9 mouse cellular contexts compared by ENCODE assay signal in genomic region chr10:75873543-75874170, GRCm38 (mm10). TPM values are rescaled to one million over a fixed set of nuclear protein-coding genes. Genes with fewer than 3 reads are reported as not detected.
DNase-seq lines count a peak whose midpoint lies in the region; ATAC-seq lines count a peak whose summit lies in the region.
"Had no signal": no experiment of that assay in that cellular context is flagged by ENCODE, and none has a peak within 500 bp of the region (broad histone marks: within the 10 kb centered on the region; RNA-seq: fewer than 3 reads in every experiment).

No protein-coding gene starts in this region.

- H3K9ac ChIP-seq in heart, embryonic 15.5 days, result no peak overlapping the region
- H3K9ac ChIP-seq in midbrain, embryonic 15.5 days, result peak overlapping the region; percentile 24

- no peak for ATAC-seq in heart, embryonic 15.5 days (replicated peaks; ENCODE audit: insufficient number of reproducible peaks, insufficient read depth, low FRiP score, low read depth)
- peak; percentile 51 for ATAC-seq in midbrain, embryonic 15.5 days (replicated peaks)
- no peak for ATAC-seq in erythroid progenitor cell, adult 5-6 weeks (replicated peaks; ENCODE audit: low FRiP score, poor library complexity, severe bottlenecking)

- H3K36me3 ChIP-seq in heart, embryonic 15.5 days, result no peaks in the 10 kb centered on the region
- no peaks in the 10 kb centered on the region for H3K36me3 ChIP-seq in hindbrain, embryonic 10.5 days
- H3K36me3 ChIP-seq in midbrain, embryonic 15.5 days (replicated peaks), result no peaks in the 10 kb centered on the region

- no peaks in the 10 kb centered on the region for H3K27me3 ChIP-seq in heart, embryonic 15.5 days
- H3K27me3 ChIP-seq in hindbrain, embryonic 10.5 days (ENCODE audit: insufficient read depth, poor library complexity, severe bottlenecking), result no peaks in the 10 kb centered on the region
- H3K27me3 ChIP-seq in midbrain, embryonic 15.5 days (replicated peaks), result no peaks in the 10 kb centered on the region

- peaks cover 14% of the 10 kb centered on the region for H3K4me1 ChIP-seq in heart, embryonic 15.5 days (replicated peaks)
- H3K4me1 ChIP-seq in hindbrain, embryonic 10.5 days (replicated peaks), result peaks cover 19% of the 10 kb centered on the region
- peaks cover 16% of the 10 kb centered on the region for H3K4me1 ChIP-seq in midbrain, embryonic 15.5 days

- H3K4me2 ChIP-seq in heart, embryonic 15.5 days, result peak overlapping the region; percentile 63
- peak overlapping the region; percentile 68 for H3K4me2 ChIP-seq in midbrain, embryonic 15.5 days

- no peak overlapping the region for H3K4me3 ChIP-seq in heart, embryonic 15.5 days
- H3K4me3 ChIP-seq in hindbrain, embryonic 10.5 days, result peak overlapping the region; percentile 49
- H3K4me3 ChIP-seq in midbrain, embryonic 15.5 days, result peak overlapping the region; percentile 39

- no peak for DNase-seq in heart, adult 11 months
- peak; percentile 74 for DNase-seq in cerebellum, adult 11-12 months
- peak; percentile 48 for DNase-seq in hindbrain, embryonic 10.5 days (ENCODE audit: low spot score)
- DNase-seq in right cerebral cortex, adult 2 months (ENCODE audit: low spot score in 2 of 2), result no peak
- no peak for DNase-seq in layer of hippocampus, postnatal 14 days (ENCODE audit: low spot score in 2 of 2)

- peak overlapping the region; percentile 74 for H3K27ac ChIP-seq in heart, embryonic 15.5 days
- H3K27ac ChIP-seq in hindbrain, embryonic 10.5 days, result peak overlapping the region; percentile 90
- peak overlapping the region; percentile 82 for H3K27ac ChIP-seq in midbrain, embryonic 15.5 days

- H3K9me3 ChIP-seq in heart, embryonic 15.5 days (replicated peaks), result no peaks in the 10 kb centered on the region
- no peaks in the 10 kb centered on the region for H3K9me3 ChIP-seq in hindbrain, embryonic 10.5 days
- no peaks in the 10 kb centered on the region for H3K9me3 ChIP-seq in midbrain, embryonic 15.5 days

- 35% methylated on average over 10 of the region's 10 CpGs for WGBS in heart, embryonic 15.5 days
- WGBS in hindbrain, embryonic 10.5 days, result 25% methylated on average over 10 of the region's 10 CpGs
- WGBS in midbrain, embryonic 15.5 days, result 9% methylated on average over 10 of the region's 10 CpGs

RNA-seq across cellular contexts. Expression of gene Mif, which starts 13.6 kb away (rescaled TPM):
- polyA plus RNA-seq in heart, embryonic 15.5 days (2015; fragmentation: Nextera tagmentation; extraction: Ambion mirVana), result 1,758 and 1,798 TPM in 2 replicates
- 2,694 and 3,395 TPM in 2 replicates for polyA plus RNA-seq in hindbrain, embryonic 10.5 days (2016; fragmentation: Nextera tagmentation; extraction: Ambion mirVana)
- 1,455 and 1,508 TPM in 2 replicates for polyA plus RNA-seq in midbrain, embryonic 15.5 days (2015; fragmentation: Nextera tagmentation; extraction: Ambion mirVana)
- total RNA-seq in erythroid progenitor cell, adult 5-6 weeks (2015; ENCODE audit: low replicate concordance), result 49.4 and 54.9 TPM in 2 replicates
- total RNA-seq in erythroid progenitor cell, adult 5-6 weeks (2017; ENCODE audit: low replicate concordance), result 14.8 and 26.6 TPM in 2 replicates
- 100 to 1,000 TPM; 563 to 640 TPM for total RNA-seq in layer of hippocampus, postnatal 14 days (2021)

RNA-seq across cellular contexts. Expression of gene Derl3, which starts 19.6 kb away (rescaled TPM):
- polyA plus RNA-seq in heart, embryonic 15.5 days (2015; fragmentation: Nextera tagmentation; extraction: Ambion mirVana), result 1.4 and 1.9 TPM in 2 replicates
- 1.6 and 3.1 TPM in 2 replicates for polyA plus RNA-seq in hindbrain, embryonic 10.5 days (2016; fragmentation: Nextera tagmentation; extraction: Ambion mirVana)
- polyA plus RNA-seq in midbrain, embryonic 15.5 days (2015; fragmentation: Nextera tagmentation; extraction: Ambion mirVana), result 2.1 and 2.8 TPM in 2 replicates
- total RNA-seq in erythroid progenitor cell, adult 5-6 weeks (2015; ENCODE audit: low replicate concordance), result not detected in 2 replicates
- not detected in 2 replicates for total RNA-seq in erythroid progenitor cell, adult 5-6 weeks (2017; ENCODE audit: low replicate concordance)
- total RNA-seq in layer of hippocampus, postnatal 14 days (2021), result 1 to 10 TPM; 2.0 to 2.1 TPM

RNA-seq across cellular contexts. Expression of gene Gstt2, which starts 36.4 kb away (rescaled TPM):
- polyA plus RNA-seq in heart, embryonic 15.5 days (2015; fragmentation: Nextera tagmentation; extraction: Ambion mirVana), result 10.4 and 16.3 TPM in 2 replicates
- 7.9 and 8.5 TPM in 2 replicates for polyA plus RNA-seq in hindbrain, embryonic 10.5 days (2016; fragmentation: Nextera tagmentation; extraction: Ambion mirVana)
- 7.4 and 7.5 TPM in 2 replicates for polyA plus RNA-seq in midbrain, embryonic 15.5 days (2015; fragmentation: Nextera tagmentation; extraction: Ambion mirVana)
- 18.4 and 20.5 TPM in 2 replicates for total RNA-seq in erythroid progenitor cell, adult 5-6 weeks (2015; ENCODE audit: low replicate concordance)
- 9.8 and 42.0 TPM in 2 replicates for total RNA-seq in erythroid progenitor cell, adult 5-6 weeks (2017; ENCODE audit: low replicate concordance)
- total RNA-seq in layer of hippocampus, postnatal 14 days (2021), result 1 to 10 TPM; 3.5 to 4.0 TPM

RNA-seq across cellular contexts. Expression of gene Smarcb1, which starts 47.8 kb away (rescaled TPM):
- 93.7 and 118 TPM in 2 replicates for polyA plus RNA-seq in heart, embryonic 15.5 days (2015; fragmentation: Nextera tagmentation; extraction: Ambion mirVana)
- polyA plus RNA-seq in hindbrain, embryonic 10.5 days (2016; fragmentation: Nextera tagmentation; extraction: Ambion mirVana), result 284 and 332 TPM in 2 replicates
- polyA plus RNA-seq in midbrain, embryonic 15.5 days (2015; fragmentation: Nextera tagmentation; extraction: Ambion mirVana), result 300 and 303 TPM in 2 replicates
- total RNA-seq in erythroid progenitor cell, adult 5-6 weeks (2015; ENCODE audit: low replicate concordance), result 50.1 and 67.9 TPM in 2 replicates
- total RNA-seq in erythroid progenitor cell, adult 5-6 weeks (2017; ENCODE audit: low replicate concordance), result 32.1 and 39.3 TPM in 2 replicates
- 10 to 100 TPM; 80.6 to 84.5 TPM for total RNA-seq in layer of hippocampus, postnatal 14 days (2021)

RNA-seq across cellular contexts. Expression of gene Gstt4, which starts 51.3 kb away (rescaled TPM):
- polyA plus RNA-seq in heart, embryonic 15.5 days (2015; fragmentation: Nextera tagmentation; extraction: Ambion mirVana), result not detected in 2 replicates
- not detected in 2 replicates for polyA plus RNA-seq in hindbrain, embryonic 10.5 days (2016; fragmentation: Nextera tagmentation; extraction: Ambion mirVana)
- polyA plus RNA-seq in midbrain, embryonic 15.5 days (2015; fragmentation: Nextera tagmentation; extraction: Ambion mirVana), result not detected in 2 replicates
- not detected in 2 replicates for total RNA-seq in erythroid progenitor cell, adult 5-6 weeks (2015; ENCODE audit: low replicate concordance)
- not detected in 2 replicates for total RNA-seq in erythroid progenitor cell, adult 5-6 weeks (2017; ENCODE audit: low replicate concordance)
- total RNA-seq in layer of hippocampus, postnatal 14 days (2021), result not detected
- total RNA-seq: layer of hippocampus, adult 18-20 months had no signal

Comparison
In these comparisons a context has a peak if more than half of its experiments do, and no peak if none do; other contexts are left out.
1. DNase-seq: peak in cerebellum, adult 11-12 months (single experiment) and hindbrain, embryonic 10.5 days (single experiment); none in heart, adult 11 months (single experiment), right cerebral cortex, adult 2 months (0 of 2) and layer of hippocampus, postnatal 14 days (0 of 2).
2. Peak in every context shown above with its lines, with median percentiles within 50 percentile points of each other: H3K27ac ChIP-seq.